Mouse (Mus musculus) gastrocnemius, adult 8-10 months (tissue): ENCODE data around the gene Leprot. TPM values are rescaled to one million over a fixed set of nuclear protein-coding genes. Genes with fewer than 3 reads are reported as not detected.

Source experiments
- DNase-seq, 2 experiments: peaks; one replicate each; pipeline ENCODE4 v3.0.0; 2022; ENCODE audit warnings: low spot score in 2 of 2
- total RNA-seq, 4 experiments: library from RNA; stranded (reverse); gene quantifications; 2 replicates each; pipeline ENCODE4 v1.2.4; 2022

The Leprot gene
- 10 to 100 TPM in 1 of 4 experiments, 1 to 10 TPM in 3; 6.4 to 10.2 (median 8.4) TPM for total RNA-seq

DNA sequence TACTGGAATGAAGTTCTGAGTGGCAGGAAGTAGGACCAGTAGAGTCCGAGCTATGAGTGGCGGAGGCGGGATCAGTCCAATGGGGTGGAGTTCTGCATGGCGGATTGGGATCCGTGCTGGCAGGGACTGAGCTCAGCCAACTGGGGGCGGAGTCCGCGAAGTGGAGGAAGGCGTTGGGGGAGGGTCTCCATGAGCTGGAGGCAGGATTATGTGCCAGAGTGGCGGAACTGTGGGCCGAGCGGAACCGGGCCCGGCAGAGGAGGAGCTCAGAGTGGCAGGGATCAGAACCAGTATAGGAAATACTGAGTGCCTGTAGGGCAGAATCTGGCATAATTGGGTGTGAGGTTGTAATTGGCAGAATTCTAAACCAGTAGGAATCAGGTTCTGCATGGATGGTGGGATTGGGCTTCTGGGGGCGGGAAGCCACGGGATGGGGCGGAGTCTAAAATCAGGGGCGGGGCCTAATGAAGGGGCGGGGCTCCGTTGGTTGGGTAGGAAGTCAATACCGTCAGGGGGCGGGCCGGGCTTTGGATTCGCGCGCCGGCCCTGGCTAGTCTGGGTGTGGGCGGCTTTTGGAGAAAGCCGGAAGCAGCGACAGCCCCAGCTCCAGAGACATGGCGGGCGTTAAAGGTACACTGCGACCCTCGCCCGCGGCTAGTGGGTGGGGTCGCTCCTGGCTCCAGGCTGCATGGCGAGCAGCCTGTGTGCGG, at the start of gene Leprot:
Gene Leprot (plus strand): TSS at position 523 of the 710 bp plus-strand sequence.
- DNase-seq = peak; percentile 100

DNA sequence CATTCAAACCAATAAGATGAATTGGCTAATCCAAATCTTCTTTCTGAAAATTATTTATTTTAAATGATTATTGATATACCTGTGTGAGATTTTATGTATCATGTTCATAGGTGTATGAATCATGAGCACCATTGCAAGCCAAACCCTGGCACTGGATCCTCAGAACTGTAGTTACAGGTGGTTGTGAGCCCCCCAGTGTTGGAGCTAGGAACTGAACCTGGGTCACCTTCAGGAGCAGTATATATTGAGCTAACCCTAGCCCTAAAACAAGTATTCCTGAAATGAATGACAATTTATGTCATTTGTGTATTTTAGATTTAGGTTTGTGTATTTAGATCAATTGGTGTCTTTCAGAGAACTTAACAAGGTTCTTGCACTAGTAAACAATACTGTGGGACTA, 45.8 kb upstream of the Leprot start:
- DNase-seq = no peak

DNA sequence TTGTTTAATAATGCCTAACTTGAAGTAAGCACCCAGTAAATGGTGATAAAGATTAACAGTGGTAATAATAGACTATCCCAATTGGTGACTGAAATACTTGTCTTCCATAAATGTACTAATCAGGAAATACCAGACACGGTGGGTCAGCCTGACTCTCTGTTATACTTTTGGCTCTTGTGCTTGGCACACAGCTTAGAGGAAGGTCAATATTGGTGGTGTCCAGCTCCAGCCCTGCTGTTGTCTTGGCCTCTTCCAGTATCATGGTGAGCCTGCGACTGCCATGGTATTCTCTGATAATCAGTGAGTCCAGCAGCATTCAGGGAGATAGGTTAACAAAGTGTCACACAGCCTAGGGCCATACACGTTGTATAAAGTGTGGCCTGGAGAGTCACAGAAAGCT, 43.9 kb upstream of the Leprot start:
- no peak for DNase-seq

DNA sequence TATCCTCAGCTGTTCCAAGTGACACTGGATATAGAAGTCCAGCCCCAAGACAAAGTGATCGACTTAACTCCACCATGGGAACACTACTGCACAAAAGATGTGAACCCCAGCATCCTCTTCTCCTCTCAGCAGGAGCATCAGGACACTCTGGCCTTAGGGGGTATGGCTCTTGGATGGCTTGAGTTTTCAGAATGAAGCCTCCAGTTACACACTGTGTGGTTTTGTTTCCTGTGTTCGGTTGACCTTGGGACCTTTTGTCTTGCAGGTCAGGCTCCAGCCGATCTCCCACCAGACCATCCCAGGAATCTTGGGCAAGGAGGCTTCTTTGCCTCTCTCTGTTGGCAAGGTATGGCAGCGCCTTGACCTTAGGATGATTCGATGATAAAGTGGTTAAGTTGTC, 31.0 kb upstream of the Leprot start:
- no peak for DNase-seq

DNA sequence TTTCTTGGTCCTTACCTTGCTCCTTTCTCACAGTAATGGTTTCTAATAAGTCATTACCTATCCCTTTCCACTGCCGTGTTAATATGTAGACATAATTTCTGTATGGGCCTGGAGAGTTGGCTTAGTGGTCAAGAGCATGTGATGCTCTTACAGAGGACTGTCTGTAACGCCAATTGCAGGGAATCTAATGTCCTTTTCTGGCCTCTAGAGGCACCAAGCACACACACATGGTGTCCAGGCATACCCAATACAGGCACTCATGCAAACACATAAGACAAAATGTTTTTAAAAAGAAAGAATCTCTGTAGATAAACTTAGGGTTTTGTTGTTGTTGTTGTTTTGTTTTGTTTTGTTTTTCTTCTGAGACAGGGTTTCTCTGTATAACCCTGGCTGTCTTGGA, 29.8 kb upstream of the Leprot start:
- no peak for DNase-seq

DNA sequence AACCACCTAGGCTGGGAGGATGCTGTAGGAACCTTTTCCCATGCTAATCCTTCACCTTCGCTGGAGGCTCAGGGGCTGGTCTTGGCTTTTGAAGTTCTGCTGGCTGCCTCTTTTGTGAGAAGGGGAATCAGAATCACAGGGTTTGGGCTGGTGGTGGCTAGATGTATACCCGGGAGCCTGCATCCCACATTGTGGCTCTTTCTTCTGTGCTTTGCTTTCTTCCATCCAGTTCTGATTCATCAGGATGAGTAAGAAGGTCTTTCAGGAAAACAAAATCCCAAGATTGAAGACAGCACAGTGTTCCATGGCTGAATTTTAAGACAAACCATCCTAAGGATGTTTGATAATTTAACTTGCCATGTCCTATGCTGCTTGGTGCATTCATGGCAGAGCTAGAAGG, 27.3 kb upstream of the Leprot start:
- no peak for DNase-seq

DNA sequence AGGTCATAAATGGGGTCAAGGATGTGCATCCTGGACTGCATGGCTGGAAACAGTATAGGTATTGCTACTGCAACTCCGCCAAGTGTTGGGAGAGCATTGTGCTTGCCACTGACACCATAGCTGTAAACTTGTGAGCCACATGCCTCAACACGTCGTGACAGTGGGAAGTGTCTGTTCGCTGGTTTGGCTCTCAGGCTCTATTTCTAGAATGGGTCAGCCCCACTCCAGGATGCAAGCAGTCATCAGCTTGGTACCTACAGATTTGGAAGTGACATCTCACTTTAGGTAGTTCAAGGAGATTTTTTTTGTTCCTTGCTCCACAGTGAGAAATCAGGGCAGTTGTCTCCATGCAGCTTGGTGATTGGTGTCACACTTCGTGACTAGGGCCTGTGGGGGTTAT, 26.3 kb upstream of the Leprot start:
- DNase-seq = no peak

DNA sequence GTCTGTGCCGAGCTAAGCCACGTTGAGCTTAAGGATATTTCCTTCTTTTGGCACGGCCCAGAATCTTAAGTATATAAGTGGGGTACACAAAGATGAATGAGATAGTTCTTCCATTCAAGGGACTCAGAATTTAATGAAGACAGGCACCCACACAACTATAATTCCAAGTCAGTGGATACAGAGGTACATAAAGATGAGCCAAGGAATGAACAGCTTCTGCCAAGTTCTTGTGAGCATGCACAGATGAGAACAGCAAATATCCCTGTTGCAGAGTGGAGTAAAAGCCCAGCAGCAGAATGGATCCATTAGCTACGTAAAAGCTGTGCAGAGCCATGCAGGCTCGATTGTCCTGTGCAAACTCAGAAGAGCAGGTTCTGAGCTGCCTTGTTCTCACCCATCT, 22.2 kb upstream of the Leprot start:
- DNase-seq = no peak

DNA sequence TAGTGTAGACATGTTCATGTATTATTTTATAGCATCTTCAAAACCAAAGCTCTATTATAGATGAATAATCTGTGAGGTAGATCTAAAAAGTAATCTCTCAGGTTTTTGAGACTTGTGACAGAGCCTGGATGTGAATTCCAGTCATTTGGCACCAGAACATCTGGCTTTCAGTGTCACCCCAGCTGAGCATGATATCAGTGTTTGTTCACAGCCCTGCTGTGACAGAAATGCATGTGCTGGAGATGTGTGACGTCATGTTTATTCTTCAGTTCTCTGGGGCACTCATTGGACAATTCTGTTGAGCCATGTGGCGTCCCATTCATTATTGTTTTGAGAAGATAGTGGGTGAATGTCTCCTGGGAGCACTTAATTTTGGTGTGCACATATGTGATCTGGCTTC, 11.9 kb upstream of the Leprot start:
- no peak for DNase-seq

DNA sequence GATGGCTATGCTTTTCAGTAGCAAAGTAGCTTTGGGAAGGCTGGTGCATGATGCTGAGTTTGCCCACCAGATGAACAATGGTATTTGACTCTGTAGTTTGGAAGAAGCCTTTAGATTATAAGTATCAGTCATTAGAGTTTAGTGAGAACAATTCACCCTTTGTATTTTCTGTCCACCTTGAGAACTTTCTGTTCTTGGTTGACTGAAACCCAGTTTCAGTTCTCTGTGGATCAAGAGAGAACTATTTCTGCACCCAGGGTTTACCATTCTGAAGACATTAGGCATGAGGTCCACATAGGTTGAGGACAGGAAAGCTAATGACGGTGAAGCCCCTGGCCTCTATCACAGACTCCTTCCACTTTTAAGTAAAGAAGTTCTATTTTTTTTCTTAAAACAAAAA, 10.0 kb upstream of the Leprot start:
- DNase-seq = no peak

DNA sequence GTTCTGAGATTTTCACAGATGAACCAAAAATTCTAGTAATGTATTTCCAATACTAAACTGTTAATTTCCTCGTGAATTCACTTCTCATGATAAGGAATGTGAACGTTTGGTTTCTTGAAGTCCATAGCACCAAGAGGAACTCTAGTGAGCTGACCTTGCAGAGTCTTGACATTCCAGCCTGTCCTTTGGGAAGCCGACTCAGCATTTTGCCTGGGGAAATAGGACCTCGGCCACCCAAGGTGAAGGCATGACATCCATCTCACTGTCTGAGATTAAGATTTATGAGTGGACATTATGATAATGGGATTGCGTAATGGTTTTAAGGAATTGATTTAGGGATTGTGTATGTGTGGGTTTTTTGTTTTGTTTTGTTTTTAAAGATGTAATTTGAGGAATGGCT, 6.9 kb upstream of the Leprot start:
- DNase-seq = no peak

DNA sequence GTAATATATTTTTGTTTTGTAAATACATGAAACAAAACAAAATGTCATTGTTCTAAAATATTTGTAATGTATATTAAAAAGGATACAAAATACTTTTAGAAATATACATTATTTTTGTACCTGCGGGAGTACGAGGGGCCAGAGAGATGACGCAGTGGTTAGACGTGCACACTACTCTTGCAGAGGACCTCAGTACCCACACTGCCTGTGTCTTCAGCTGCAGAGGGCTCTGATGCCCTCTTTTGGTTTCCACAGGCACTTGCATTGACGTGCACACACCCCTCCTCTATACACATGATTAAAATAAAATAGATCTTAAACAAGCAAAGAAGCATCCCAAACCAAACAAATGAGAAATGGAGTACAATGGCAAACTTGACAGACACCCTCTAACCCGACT, 4.8 kb upstream of the Leprot start:
- DNase-seq = no peak

DNA sequence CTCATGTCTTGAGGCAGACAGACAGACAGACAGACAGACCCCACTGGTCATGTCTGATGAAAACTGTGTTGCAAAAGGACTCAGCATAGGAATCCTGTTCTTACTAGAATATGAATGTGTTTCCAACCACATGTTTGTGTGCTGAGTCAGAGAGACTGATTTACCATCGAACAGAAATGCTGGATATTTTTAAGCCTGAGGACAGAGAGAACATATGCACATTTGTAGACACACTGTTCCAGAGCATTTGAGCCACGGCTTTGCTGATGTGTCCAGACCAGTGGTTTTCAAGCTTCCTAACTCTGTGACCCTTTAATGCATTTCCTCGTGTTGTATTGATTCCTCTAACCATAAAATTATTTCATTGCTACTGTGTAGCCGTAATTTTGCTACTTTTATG, 4.3 kb upstream of the Leprot start:
- no peak for DNase-seq

DNA sequence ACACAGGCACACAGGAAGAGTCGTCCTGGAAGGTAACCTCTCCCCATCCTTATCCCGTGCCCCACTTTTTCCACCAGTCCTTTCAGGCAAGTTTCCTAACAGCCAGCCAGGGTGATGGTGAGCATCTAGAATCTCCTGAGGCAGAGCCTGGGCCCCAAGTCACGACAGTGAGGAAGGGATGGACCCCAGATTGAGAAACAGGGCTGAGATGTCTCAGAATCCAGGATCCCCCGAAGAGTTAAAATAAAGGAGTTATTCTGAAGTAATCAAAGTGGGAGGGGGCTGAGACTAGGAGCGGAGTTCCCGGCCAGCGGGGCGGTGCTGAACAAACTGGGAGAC, 692 bp upstream of the Leprot start:
- DNase-seq = no peak

DNA sequence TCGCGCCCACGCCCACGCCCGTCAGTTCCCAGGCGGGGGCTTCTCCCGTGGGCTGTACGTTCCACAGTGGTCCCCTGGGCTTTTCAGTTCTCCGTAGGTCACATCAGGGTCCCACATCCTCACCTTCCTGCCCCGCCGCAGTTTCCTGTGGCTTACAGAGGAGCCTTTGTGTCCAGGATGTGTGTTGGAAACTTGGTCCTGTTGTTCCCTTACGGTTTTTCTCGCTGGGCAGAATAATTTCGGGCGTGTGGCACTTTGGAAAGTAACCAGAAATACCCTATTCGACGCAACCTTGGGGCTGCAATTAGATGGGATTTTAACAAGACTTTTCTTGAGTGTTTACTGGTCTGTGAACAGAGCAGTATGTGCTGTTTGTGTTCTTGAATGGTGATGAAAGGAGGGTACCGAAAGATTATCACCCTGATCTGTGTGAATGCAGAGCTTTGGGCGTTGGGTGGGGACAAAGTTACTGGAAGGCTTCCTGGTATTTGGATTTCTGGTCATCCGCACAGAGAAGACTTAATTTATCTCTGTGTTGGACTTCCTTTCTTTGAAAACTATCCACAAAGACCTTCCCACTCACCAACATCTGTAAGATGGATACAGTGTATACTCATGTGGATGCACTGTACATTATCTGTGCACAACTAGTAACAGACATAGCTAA, 591 bp downstream of the Leprot start:
- peak in 1 of 2 experiments; percentile 28 for DNase-seq

DNA sequence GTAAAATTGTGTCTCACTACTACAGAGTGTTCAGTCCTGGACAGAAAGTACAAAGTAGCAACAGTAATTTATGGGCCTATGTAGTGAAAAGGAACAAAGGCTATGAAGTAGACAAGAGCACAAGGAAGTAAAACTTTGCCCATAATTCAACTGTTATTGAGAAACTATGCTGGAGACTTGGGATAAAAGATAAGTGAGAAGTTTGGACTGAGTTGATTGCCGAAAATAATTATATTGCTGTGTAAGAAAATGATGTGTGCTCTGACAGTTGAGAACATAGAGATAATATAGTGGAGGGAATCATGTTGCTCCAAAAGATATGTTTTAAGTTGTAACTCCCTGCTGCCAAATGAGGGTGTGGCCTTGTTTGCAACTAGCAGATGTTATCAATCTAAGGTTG, 1.2 kb downstream of the Leprot start:
- no peak for DNase-seq

DNA sequence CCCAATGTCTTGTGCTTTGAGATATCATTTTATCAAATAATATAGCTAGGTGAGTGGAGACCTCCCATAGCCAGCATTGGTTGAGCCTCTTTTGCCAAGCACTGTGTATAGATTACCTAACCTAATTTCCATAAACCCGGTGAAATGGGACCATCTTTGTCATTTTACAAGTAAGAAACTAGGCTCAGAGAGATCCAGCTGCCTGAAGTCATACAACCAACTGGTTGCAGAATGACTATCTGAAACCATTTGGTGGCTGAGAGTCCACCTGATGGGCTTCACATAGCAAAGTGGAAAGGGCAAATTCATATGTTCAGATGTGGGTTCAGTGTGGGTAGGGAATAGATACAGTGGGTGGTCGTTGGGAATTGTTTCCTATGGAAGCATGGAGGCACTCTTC, 3.4 kb downstream of the Leprot start:
- no peak for DNase-seq

DNA sequence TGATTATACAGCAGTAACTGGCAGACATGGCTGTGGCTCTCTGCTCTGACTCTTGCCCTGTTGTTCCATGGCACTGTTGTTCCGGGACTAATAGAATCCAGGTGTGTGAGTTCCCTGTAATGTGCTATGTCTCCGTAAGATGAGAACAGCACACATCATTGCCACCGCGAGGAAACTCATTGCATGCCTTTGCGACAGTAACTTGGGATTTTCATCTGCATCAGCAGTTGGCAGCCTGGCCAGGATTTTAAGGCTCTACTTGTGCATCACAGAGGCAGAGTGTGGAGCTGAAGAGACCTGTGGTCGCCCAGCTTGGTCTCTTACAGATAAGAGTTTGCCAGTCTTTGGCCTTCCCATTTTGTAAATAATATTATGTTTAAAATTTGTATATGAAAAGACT, 6.7 kb downstream of the Leprot start:
- no peak for DNase-seq

DNA sequence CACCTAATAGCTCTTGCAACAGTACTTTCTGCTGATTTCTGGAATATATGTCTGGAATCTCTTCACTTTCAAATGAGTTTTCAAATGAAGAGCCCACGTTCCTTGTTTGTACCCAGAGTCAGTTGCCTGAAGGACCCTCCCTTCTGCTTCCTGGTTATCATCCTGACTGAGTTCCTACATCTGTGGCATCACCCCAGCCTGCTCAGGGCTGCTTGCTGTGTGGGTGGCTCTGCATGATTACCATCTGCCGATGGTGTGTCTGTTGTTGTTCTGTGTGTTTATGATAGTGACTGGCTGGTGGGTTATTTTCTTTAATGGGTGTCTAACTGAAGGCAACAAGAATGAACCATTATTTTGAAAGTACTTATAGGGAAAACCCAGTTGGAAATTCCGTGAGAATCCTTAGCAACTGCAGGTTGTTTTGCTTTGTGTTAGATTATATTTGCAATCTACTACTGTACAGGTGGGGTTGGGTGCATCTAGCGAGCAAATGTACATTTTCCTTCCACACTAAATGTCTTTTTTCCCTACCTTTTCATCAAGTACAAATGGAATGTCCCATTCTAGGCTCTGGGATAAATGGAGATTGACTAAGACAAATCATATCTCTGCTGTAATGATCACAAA, 7.4 kb downstream of the Leprot start:
- no peak for DNase-seq

DNA sequence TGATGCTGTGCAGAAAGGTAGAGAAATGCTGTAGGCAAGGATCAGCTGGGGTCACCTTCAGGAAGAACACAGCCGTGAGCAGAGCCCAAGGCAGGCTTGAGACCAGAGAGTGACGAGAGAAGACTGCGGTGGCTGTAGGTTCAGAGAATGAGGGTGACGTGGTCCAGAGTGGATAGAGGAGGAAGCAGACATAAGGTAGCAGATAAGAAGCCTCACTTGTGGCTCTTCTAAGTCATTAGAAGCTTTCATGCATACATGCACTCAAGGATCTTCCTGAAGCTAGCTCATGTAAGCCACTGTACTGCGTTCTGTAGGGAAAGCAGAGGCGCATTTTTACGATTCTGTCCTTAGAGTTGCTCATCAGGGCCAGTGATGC, 7.9 kb downstream of the Leprot start:
- DNase-seq = no peak

DNA sequence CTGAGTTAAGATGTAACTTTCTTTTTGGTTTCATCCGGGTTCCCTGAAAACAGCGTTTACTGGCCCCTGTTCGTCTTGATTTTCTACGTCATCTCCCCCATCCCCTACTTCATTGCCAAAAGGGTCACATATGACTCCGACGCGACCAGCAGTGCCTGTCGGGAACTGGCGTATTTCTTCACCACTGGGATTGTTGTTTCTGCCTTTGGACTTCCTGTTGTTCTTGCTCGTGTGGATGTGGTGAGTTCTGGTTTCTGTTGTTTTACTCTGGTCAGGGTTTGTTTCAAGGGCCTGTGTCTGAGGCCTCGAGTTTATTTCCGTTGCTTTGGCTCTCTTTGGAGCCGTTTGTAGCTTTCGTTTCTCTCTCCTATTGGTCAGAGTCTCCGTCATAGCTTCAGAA, 8.5 kb downstream of the Leprot start:
- DNase-seq = no peak

DNA sequence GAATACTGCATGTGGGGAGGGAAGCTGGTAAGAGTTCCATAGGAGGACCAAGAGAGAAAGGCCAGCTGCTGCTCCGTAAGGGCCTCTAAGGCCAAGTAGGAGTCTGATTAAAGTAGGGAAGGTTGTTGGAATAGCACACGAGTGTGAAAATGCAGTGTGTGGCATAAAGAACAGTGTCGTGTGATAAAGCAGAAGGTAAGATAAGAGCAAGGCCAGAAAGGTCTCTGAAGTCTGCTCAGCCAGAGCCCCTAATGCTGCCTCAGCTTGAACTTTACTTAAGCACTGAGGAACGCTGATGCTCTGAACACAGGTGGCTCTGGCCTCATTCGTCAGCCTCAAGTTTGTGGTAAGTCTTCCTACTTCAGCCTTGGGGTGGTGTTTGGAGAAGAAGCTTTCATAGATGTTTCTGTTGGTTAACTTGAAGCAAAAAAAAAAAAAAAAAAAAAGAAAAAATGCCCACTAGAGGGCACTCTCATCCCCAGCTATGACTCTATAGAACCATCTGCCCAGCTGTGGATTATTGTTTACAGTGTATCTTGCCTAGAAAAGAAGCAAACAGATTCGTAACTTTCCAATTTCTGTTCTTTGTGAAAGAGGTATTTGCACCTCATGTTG, 9.5 kb downstream of the Leprot start:
- DNase-seq = no peak
